Mouse (Mus musculus) heart, embryonic 16.5 days (tissue): ENCODE measurements at regions not wholly inside any gene's neighbourhood (a gene's known extent, or its start where the extent isn't known, plus 50 kb on each side); places are given as distances from the start of the nearest gene placed in this dataset.

Experiments
- ATAC-seq: fragments of 200-750 bp; cut with Nextera tagmentation; replicated peaks from 2 replicates; pipeline ENCODE4 v1.8.0; 2017; ENCODE audit warnings: moderate number of reproducible peaks; ENCODE audit not compliant: insufficient read depth, low FRiP score; ENCODE audit errors: extremely low read depth
- H3K27ac ChIP-seq: fragments of 300-500 bp; sonication (generic); 2 replicates; pipeline ENCODE4 v1.5.1; 2014; ENCODE audit warnings: mild to moderate bottlenecking, low read length, control low read depth, moderate library complexity
- H3K27me3 ChIP-seq: fragments of 300-500 bp; sonication (generic); 2 replicates; pipeline ENCODE4 v1.6.1; 2014; ENCODE audit warnings: low read length, mixed read lengths; ENCODE audit not compliant: control insufficient read depth, insufficient read depth
- H3K36me3 ChIP-seq: fragments of 300-500 bp; sonication (generic); 2 replicates; pipeline ENCODE4 v1.6.1; 2014; ENCODE audit not compliant: control insufficient read depth, insufficient read depth
- H3K4me1 ChIP-seq: fragments of 300-500 bp; sonication (generic); 2 replicates; pipeline ENCODE4 v1.6.1; 2014; ENCODE audit warnings: low read length, mixed read lengths; ENCODE audit not compliant: control insufficient read depth, insufficient read depth
- H3K4me2 ChIP-seq: fragments of 300-500 bp; sonication (generic); 2 replicates; pipeline ENCODE4 v1.6.1; 2014; ENCODE audit warnings: low read depth, mild to moderate bottlenecking, control low read depth, low read length
- H3K4me3 ChIP-seq: fragments of 300-500 bp; sonication (generic); 2 replicates; pipeline ENCODE4 v1.5.1; 2014; ENCODE audit warnings: mild to moderate bottlenecking, control low read depth, low read length
- H3K9ac ChIP-seq: fragments of 300-500 bp; sonication (generic); 2 replicates; pipeline ENCODE4 v1.6.1; 2014; ENCODE audit warnings: low read length, control low read depth
- H3K9me3 ChIP-seq: fragments of 300-500 bp; sonication (generic); replicated peaks from 2 replicates; pipeline ENCODE4 v1.6.1; 2016; ENCODE audit warnings: low read length; ENCODE audit not compliant: control insufficient read depth
- WGBS: fragments of 180-500 bp; shearing (Covaris S2); extraction: QIAGEN DNeasy Blood & Tissue Kit; methylation state at CpG from one replicate; pipeline ENCODE4 v1.1.7; 2014; 5-methylcytosine and 5-hydroxymethylcytosine counted together

GRCm38 (mm10) chr8:109399616-109400015 lies 94.2 kb upstream of the Pmfbp1 start:
- 64% methylated on average over 11 of the region's 11 CpGs for WGBS
- Histone ChIP-seq H3K4me3 (no peak overlapping the region), H3K36me3 (no peaks in the 10 kb centered on the region), H3K9ac (no peak overlapping the region), H3K9me3 (no peaks in the 10 kb centered on the region), H3K4me1 (no peaks in the 10 kb centered on the region), H3K27me3 (no peaks in the 10 kb centered on the region), H3K27ac (no peak overlapping the region), H3K4me2 (no peak overlapping the region)
- ATAC-seq: no peak

- WGBS: 86% methylated on average over 5 of the region's 5 CpGs
- Histone ChIP-seq H3K4me1 (no peaks in the 10 kb centered on the region), H3K27ac (no peak overlapping the region), H3K36me3 (no peaks in the 10 kb centered on the region), H3K4me2 (no peak overlapping the region), H3K9me3 (no peaks in the 10 kb centered on the region), H3K27me3 (no peaks in the 10 kb centered on the region), H3K9ac (no peak overlapping the region), H3K4me3 (no peak overlapping the region)
- ATAC-seq: no peak
Observed at GRCm38 (mm10) chr8:109400192-109400591, 93.6 kb upstream of the Pmfbp1 start.

- H3K27me3 ChIP-seq: no peaks in the 10 kb centered on the region
- H3K4me3 ChIP-seq: no peak overlapping the region
- H3K27ac ChIP-seq: no peak overlapping the region
- no peaks in the 10 kb centered on the region for H3K9me3 ChIP-seq
- H3K9ac ChIP-seq: no peak overlapping the region
- no peak for ATAC-seq
- H3K4me2 ChIP-seq: no peak overlapping the region
- WGBS: 48% methylated on average over 5 of the region's 5 CpGs
- no peaks in the 10 kb centered on the region for H3K4me1 ChIP-seq
- no peaks in the 10 kb centered on the region for H3K36me3 ChIP-seq
Observed at GRCm38 (mm10) chr8:109407913-109408312, 85.9 kb upstream of the Pmfbp1 start.

GRCm38 (mm10) chr8:109410531-109410930 lies 83.3 kb upstream of the Pmfbp1 start:
- 72% methylated on average over 6 of the region's 6 CpGs for WGBS
- H3K9ac ChIP-seq: no peak overlapping the region
- no peaks in the 10 kb centered on the region for H3K27me3 ChIP-seq
- no peaks in the 10 kb centered on the region for H3K9me3 ChIP-seq
- H3K36me3 ChIP-seq: no peaks in the 10 kb centered on the region
- H3K4me1 ChIP-seq: no peaks in the 10 kb centered on the region
- ATAC-seq: no peak
- no peak overlapping the region for H3K4me2 ChIP-seq
- no peak overlapping the region for H3K4me3 ChIP-seq
- no peak overlapping the region for H3K27ac ChIP-seq

GRCm38 (mm10) chr8:109413386-109413785 lies 80.4 kb upstream of the Pmfbp1 start:
- Histone ChIP-seq H3K9me3 (no peaks in the 10 kb centered on the region), H3K27me3 (no peaks in the 10 kb centered on the region), H3K36me3 (no peaks in the 10 kb centered on the region), H3K4me2 (no peak overlapping the region), H3K9ac (no peak overlapping the region), H3K4me1 (peaks cover 3% of the 10 kb centered on the region; the same call in 1 of the 2 replicates), H3K27ac (no peak overlapping the region), H3K4me3 (no peak overlapping the region)
- ATAC-seq: no peak
- WGBS: 76% methylated on average over 5 of the region's 5 CpGs

GRCm38 (mm10) chr8:109415315-109415714 lies 78.5 kb upstream of the Pmfbp1 start:
- H3K27me3 ChIP-seq: no peaks in the 10 kb centered on the region
- no peaks in the 10 kb centered on the region for H3K9me3 ChIP-seq
- 60% methylated on average over 4 of the region's 4 CpGs for WGBS
- H3K4me2 ChIP-seq: no peak overlapping the region
- no peak overlapping the region for H3K27ac ChIP-seq
- ATAC-seq: no peak
- peaks cover 3% of the 10 kb centered on the region; the same call in 1 of the 2 replicates for H3K4me1 ChIP-seq
- H3K9ac ChIP-seq: no peak overlapping the region
- H3K36me3 ChIP-seq: no peaks in the 10 kb centered on the region
- H3K4me3 ChIP-seq: no peak overlapping the region

GRCm38 (mm10) chr8:109415906-109416305 lies 77.9 kb upstream of the Pmfbp1 start:
- no peaks in the 10 kb centered on the region for H3K9me3 ChIP-seq
- no peaks in the 10 kb centered on the region for H3K36me3 ChIP-seq
- no peak overlapping the region for H3K4me3 ChIP-seq
- H3K4me1 ChIP-seq: peaks cover 3% of the 10 kb centered on the region; the same call in 1 of the 2 replicates
- no peak overlapping the region for H3K4me2 ChIP-seq
- H3K27me3 ChIP-seq: no peaks in the 10 kb centered on the region
- WGBS: 57% methylated on average over 11 of the region's 11 CpGs
- ATAC-seq: no peak
- no peak overlapping the region for H3K27ac ChIP-seq
- H3K9ac ChIP-seq: no peak overlapping the region

GRCm38 (mm10) chr8:109416327-109417100 lies 77.3 kb upstream of the Pmfbp1 start:
- Histone ChIP-seq H3K4me3 (no peak overlapping the region), H3K27ac (no peak overlapping the region), H3K9me3 (no peaks in the 10 kb centered on the region), H3K27me3 (no peaks in the 10 kb centered on the region), H3K4me1 (peaks cover 3% of the 10 kb centered on the region; the same call in 1 of the 2 replicates), H3K9ac (no peak overlapping the region), H3K4me2 (no peak overlapping the region), H3K36me3 (no peaks in the 10 kb centered on the region)
- WGBS: 65% methylated on average over 17 of the region's 17 CpGs
- no peak for ATAC-seq

- H3K36me3 ChIP-seq: no peaks in the 10 kb centered on the region
- no peak overlapping the region for H3K9ac ChIP-seq
- H3K27me3 ChIP-seq: no peaks in the 10 kb centered on the region
- no peak overlapping the region for H3K4me3 ChIP-seq
- peaks cover 3% of the 10 kb centered on the region; the same call in 1 of the 2 replicates for H3K4me1 ChIP-seq
- H3K27ac ChIP-seq: no peak overlapping the region
- ATAC-seq: no peak
- H3K9me3 ChIP-seq: no peaks in the 10 kb centered on the region
- H3K4me2 ChIP-seq: no peak overlapping the region
- 31% methylated on average over 5 of the region's 5 CpGs for WGBS
Observed at GRCm38 (mm10) chr8:109417222-109417621, 76.6 kb upstream of the Pmfbp1 start.
